Mouse (Mus musculus) forebrain, embryonic 10.5 days (tissue): ENCODE data around the gene Glb1l. TPM values are rescaled to one million over a fixed set of nuclear protein-coding genes. Genes with fewer than 3 reads are reported as not detected.
"Not testable (repeated sequence)": the region's sequence is repeated elsewhere in the genome, so short reads cannot be mapped to it uniquely, and the experiment has no call there.

Experiments
- DNase-seq: peaks from one replicate; pipeline ENCODE4 v3.0.0-alpha.2; 2017; ENCODE audit warnings: low spot score; ENCODE audit errors: extremely low spot score
- H3K27ac ChIP-seq: fragments of 300-500 bp; sonication (generic); 2 replicates; pipeline ENCODE4 v1.5.1; 2016; ENCODE audit warnings: mild to moderate bottlenecking
- H3K27me3 ChIP-seq: fragments of 300-500 bp; sonication (generic); 2 replicates; pipeline ENCODE4 v1.6.1; 2016; ENCODE audit warnings: mild to moderate bottlenecking; ENCODE audit not compliant: poor library complexity, severe bottlenecking
- H3K36me3 ChIP-seq: fragments of 300-500 bp; sonication (generic); replicated peaks from 2 replicates; pipeline ENCODE4 v1.6.1; 2016; ENCODE audit warnings: mild to moderate bottlenecking, moderate library complexity
- H3K4me1 ChIP-seq: fragments of 300-500 bp; sonication (generic); 2 replicates; pipeline ENCODE4 v1.6.1; 2016
- H3K4me3 ChIP-seq: fragments of 300-500 bp; sonication (generic); 2 replicates; pipeline ENCODE4 v1.5.1; 2016; ENCODE audit warnings: mild to moderate bottlenecking, moderate library complexity
- H3K9me3 ChIP-seq: fragments of 300-500 bp; sonication (generic); 2 replicates; pipeline ENCODE4 v1.6.1; 2016; ENCODE audit warnings: mild to moderate bottlenecking, moderate library complexity
- WGBS: fragments of 180-500 bp; shearing (Covaris S2); methylation state at CpG from one replicate; pipeline ENCODE4 v1.1.7; 2016; 5-methylcytosine and 5-hydroxymethylcytosine counted together
- polyA plus RNA-seq: library from polyadenylated mRNA; unstranded; fragments of >200 nt; fragmentation: Nextera tagmentation; extraction: Ambion mirVana; gene quantifications from 2 replicates; pipeline ENCODE4 v1.2.1, GENCODE M21; 2016

The Glb1l gene
- polyA plus RNA-seq, 1 experiment from 2014 or later = 15.3 TPM

DNA sequence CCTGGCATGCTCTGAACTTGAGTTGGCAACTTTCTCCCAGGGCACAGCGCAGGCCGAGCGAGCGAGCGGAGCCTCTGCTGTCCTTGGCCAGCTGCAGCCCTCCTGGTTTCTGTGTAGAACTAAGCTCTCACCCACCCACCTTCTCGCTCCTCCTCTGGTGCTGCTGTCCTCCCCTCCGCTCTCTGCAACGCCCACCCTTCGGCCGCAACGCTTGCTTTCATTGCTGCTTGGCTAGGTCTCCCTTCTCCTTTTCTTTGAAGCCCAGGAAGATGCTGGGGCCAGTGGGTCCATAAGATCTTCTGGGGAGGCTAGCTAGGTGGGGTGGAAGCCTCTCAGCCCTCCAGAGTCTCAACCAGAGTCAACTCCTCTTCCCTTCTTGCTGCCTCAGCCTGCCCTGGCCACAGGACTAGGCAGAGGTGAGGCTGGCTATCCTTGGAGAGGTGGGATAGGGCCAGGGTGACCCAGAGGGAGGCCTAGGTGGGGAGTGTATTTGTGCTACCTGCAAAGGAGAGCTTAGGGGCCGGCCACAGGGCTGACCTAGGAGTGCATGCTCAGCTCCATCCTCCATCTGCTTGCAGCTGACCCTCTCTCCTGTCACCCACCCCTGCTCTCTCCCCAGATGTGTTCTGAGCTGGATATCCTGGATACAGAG is 33.7 kb upstream of the Glb1l start:
- no peak overlapping the region for H3K4me3 ChIP-seq

DNA sequence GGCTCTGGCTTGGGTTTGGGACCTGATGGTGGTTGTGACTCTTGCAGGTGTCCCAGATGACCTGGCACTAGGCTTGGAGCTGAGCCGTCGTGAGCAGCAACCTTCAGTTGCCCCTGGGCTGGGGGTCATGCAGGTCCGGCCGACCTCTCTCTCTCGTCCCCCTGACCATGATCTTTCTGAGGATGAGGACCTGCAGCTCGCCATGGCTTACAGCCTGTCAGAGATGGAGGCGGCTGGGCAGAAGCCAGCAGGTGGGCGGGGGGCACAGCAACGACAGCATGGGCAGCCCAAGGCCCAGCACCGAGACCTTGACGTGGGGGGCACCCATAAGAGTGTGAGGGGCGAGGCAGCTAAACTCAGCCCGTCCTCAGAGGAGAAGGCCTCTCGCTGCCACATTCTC is 32.8 kb upstream of the Glb1l start:
- H3K9me3 ChIP-seq = no peaks in the 10 kb centered on the region
- no peak overlapping the region for H3K27ac ChIP-seq
- H3K4me1 ChIP-seq = peaks cover 16% of the 10 kb centered on the region
- H3K27me3 ChIP-seq = no peaks in the 10 kb centered on the region
- DNase-seq = no peak
- no peak overlapping the region for H3K4me3 ChIP-seq
- WGBS = 89% methylated on average over 14 of the region's 14 CpGs
- H3K36me3 ChIP-seq = peaks cover 33% of the 10 kb centered on the region

More for the DNA sequence above, 33.7 kb upstream of the Glb1l start:
- 85% methylated on average over 12 of the region's 12 CpGs for WGBS
- peaks cover 18% of the 10 kb centered on the region for H3K4me1 ChIP-seq
- peaks cover 29% of the 10 kb centered on the region for H3K36me3 ChIP-seq
- DNase-seq = no peak
- H3K27me3 ChIP-seq = no peaks in the 10 kb centered on the region
- no peaks in the 10 kb centered on the region for H3K9me3 ChIP-seq
- no peak overlapping the region for H3K27ac ChIP-seq

DNA sequence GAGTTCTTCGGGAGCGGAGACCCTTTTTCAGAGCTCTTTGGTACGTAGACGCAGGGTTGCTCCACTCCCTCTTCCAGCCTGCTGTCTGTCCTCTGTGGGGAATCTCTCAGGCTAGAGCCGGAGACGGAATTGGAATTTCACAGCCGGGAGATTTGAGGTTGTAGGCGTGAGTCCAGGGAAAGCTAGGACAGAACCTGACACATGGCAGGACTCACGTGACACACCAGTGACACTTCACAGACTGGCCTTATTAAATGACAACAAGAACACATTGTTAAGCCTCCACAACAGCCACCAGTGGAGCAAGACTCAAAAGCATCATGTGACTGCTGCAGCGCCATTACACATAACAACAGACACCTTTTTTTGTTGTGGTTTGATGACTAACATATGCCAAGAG is 29.0 kb upstream of the Glb1l start:
- Histone ChIP-seq H3K36me3 (peaks cover 33% of the 10 kb centered on the region), H3K4me3 (no peak overlapping the region), H3K4me1 (peaks cover 28% of the 10 kb centered on the region), H3K9me3 (no peaks in the 10 kb centered on the region), H3K27ac (no peak overlapping the region), H3K27me3 (peaks cover 6% of the 10 kb centered on the region)
- DNase-seq = no peak
- whole genome bisulfite sequencing = 86% methylated on average over 10 of the region's 10 CpGs

DNA sequence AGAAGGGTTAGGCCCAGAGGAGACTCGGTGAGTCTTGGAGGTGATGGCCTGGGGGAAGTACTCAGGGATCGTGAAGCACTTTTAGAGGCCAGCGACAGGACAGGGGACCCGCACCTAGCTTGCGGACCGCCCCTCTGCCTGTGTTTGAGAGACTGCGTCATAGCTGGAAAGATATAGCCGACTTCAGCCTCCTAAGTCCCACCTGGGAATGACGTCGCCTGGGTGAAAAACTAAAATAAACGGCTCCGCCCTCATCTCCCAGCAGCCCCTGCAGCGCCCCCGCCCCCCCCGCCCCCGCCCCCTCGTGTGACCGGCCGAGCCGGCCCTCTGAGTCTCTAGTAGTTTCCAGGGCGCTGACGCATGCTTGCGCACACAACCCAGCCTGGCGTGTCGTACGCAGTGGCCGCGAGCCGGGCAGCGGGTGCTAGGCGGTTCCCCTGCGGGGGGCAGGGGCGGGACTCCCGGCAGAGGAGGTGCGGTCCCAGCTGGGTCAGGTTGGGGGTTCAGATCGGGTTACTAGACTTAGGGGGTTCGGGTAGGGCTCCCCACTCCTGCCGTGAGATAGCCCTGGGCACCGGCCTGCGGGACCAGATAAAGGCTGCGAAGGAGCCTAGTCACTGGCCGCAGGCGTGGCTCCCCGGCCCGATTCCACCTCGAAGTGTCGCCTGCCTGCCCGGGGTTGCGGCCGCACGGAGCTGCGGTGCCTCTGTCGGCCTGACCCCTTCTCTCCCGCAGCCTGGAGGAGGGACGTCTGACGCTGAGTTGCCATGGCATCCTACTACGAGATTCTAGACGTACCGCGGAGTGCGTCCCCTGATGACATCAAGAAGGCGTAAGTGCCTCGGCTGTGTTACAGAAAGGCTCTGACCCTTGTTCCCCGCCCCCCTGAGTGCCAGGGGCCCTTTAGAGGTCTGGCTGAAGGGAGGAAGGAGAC is 25.8 kb upstream of the Glb1l start, which contains the start of gene Dnajb2:
Gene Dnajb2, plus strand, starts transcription at position 290 of the 934 bp plus-strand sequence.
- peaks cover 18% of the 10 kb centered on the region for H3K36me3 ChIP-seq
- H3K27me3 ChIP-seq = peaks cover 12% of the 10 kb centered on the region
- H3K27ac ChIP-seq = peak within 1 kb of the TSS; percentile 91
- H3K9me3 ChIP-seq = no peaks in the 10 kb centered on the region
- DNase-seq = peak; percentile 82
- peak within 1 kb of the TSS; percentile 79 for H3K4me3 ChIP-seq
- peaks cover 30% of the 10 kb centered on the region for H3K4me1 ChIP-seq
- under 1% methylated on average over 63 of the region's 64 CpGs for WGBS

DNA sequence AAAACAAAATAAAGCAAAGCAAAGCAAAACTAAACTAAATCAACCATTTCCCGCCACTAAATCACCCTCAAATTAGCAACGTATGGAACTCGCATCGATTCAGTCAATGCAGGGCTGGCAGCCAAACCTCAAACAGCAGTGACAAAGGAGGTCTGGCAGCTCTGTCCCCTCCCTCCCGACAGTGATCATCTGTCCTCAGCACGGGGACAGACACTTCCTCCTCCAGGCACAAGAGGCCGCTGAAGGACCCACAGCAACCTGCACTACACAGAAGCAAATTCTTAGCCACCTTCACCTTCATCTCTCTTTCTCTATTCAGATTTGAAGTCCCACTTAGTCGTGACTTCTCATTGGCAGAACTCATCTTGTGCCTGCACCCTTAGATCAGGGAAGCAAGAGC is 24.0 kb upstream of the Glb1l start:
- H3K36me3 ChIP-seq = peaks cover 7% of the 10 kb centered on the region
- no peak overlapping the region for H3K4me3 ChIP-seq
- no peak overlapping the region for H3K27ac ChIP-seq
- DNase-seq = peak; percentile 53
- H3K27me3 ChIP-seq = peaks cover 12% of the 10 kb centered on the region
- H3K9me3 ChIP-seq = no peaks in the 10 kb centered on the region
- peaks cover 30% of the 10 kb centered on the region for H3K4me1 ChIP-seq
- 5% methylated on average over 8 of the region's 8 CpGs for WGBS

DNA sequence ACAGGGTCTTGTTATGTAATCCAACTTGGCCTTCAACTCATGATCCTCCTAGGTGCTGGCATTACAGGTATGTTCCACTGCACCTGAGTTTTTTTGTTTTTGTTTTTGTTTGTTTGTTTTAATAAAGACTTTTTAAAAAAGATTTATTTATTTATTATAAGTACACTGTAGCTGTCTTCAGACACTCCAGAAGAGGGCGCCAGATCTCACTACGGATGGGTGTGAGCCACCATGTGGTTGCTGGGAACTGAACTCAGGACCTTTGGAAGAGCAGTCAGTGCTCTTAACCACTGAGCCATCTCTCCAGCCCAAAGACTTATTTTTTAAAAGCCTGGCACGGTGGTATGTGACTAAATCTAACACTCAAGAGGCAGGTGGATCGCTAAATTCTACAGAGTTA is 21.9 kb upstream of the Glb1l start:
- not testable (repeated sequence) for H3K9me3 ChIP-seq, H3K27ac ChIP-seq, DNase-seq, H3K36me3 ChIP-seq, H3K4me3 ChIP-seq
- H3K4me1 ChIP-seq = peaks cover 29% of the 10 kb centered on the region
- peaks cover 12% of the 10 kb centered on the region for H3K27me3 ChIP-seq
- 67% methylated on average over 4 of the region's 4 CpGs for WGBS

DNA sequence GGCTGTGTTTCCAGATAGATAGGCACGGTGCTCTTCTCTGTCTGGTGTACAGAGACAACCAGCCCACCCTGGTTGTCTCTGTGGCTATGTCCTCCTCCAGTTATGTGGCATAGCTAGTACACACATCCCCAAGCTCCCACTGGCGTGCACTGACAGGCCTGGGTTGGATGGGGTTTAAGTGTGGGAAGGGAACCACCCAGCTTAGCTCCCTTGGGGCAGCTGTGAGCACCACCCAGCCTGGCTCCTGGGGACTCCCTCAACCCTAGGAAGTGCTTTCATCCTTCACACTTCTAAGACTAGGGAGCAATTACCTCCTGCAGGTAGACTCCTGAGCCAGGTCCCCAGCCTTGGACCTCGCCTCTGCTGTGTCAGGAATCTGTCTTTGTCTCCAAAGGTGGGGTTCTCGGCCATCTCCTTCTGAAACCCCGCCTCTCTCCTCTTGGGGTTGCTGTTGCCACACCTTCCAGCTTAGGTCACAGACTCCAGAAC is 21.1 kb upstream of the Glb1l start, which contains the start of gene A630095N17Rik:
Gene A630095N17Rik, minus strand, starts transcription at position 439 of the 489 bp plus-strand sequence.
- 74% methylated on average over 5 of the region's 5 CpGs for WGBS

DNA sequence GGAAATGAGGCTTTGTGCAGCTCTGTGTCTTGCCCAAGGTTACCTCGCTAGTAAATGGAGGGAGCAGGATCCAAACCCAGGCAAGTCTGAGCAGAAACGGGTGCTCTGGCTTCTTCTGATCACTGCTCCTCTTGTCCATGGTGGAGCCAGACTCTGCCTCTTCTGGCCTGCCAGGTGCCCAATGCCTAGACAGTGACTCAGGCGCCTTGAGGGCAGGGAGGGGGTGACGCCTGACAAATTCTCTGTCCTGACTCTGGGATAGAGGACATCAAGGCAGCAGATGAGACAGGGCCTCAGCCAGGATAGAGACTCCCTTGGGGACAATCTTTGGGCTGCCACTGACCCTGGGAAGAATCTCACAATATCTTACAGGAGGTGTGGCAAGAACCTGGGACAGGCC is 20.6 kb upstream of the Glb1l start:
- Histone ChIP-seq H3K27me3 (peaks cover 12% of the 10 kb centered on the region), H3K9me3 (no peaks in the 10 kb centered on the region), H3K4me3 (no peak overlapping the region), H3K4me1 (peaks cover 16% of the 10 kb centered on the region), H3K36me3 (no peaks in the 10 kb centered on the region), H3K27ac (no peak overlapping the region)
- WGBS = 80% methylated on average over 4 of the region's 4 CpGs
- no peak for DNase-seq

More for the DNA sequence above, 21.1 kb upstream of the Glb1l start, which contains the start of gene A630095N17Rik:
- no peak within 1 kb of the TSS for H3K4me3 ChIP-seq
- no peak for DNase-seq
- H3K27me3 ChIP-seq = peaks cover 12% of the 10 kb centered on the region
- H3K36me3 ChIP-seq = no peaks in the 10 kb centered on the region
- no peaks in the 10 kb centered on the region for H3K9me3 ChIP-seq
- H3K27ac ChIP-seq = no peak within 1 kb of the TSS
- peaks cover 21% of the 10 kb centered on the region for H3K4me1 ChIP-seq

DNA sequence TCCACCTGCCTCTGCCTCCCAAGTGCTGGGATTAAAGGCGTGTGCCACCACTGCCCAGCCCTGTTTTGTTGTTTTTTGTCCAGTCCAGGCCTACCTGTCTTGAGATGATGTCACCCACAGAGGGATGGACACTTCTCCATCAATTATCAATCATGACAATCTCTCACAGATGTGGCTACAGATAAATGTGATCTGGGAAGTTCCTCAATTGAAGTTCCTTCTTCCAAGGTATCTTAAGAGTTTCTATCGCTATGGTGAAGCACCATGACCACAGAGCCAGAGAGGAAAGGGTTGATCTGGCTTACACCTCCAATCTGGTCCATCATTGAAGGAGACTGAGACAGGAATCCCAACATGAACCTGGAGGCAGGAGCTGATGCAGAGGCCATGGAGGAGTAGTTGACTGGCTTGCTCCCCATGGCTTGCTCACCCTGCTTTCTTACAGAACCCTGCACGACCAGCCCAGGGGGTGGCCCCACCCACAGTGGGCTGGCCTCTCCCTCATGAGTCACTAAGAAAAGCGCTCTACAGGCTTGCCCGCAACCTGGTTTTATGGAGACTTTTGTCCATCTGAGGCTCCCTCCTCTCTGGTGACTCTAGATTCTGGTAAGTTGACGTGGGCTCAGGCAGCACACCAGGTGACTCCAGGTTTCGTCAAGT is 19.9 kb upstream of the Glb1l start:
- Histone ChIP-seq H3K4me3 (no peak overlapping the region), H3K27me3 (peaks cover 12% of the 10 kb centered on the region), H3K4me1 (peaks cover 9% of the 10 kb centered on the region), H3K9me3 (no peaks in the 10 kb centered on the region), H3K36me3 (no peaks in the 10 kb centered on the region), H3K27ac (no peak overlapping the region)
- WGBS = 76% methylated on average over 7 of the region's 7 CpGs
- DNase-seq = no peak

DNA sequence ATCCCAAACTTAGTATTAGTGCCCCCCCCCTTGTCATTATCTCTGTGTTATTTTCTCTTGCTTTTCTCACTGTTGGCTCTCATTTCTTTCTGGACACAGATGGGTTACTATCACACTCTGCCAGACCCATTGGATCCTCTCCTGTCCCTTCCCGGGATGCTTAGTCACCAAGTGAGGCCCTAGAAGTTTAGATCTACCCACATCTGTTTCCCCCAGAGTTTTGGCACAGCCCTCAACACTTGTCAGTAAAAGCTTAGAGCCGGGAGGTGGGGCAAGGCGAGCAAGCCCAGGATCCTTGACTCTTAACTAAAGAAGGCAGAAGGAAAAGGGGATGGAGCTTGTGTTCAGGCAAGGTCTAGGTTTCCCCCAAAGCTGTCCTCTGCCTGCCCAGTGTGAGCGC is 18.5 kb upstream of the Glb1l start:
- no peak overlapping the region for H3K4me3 ChIP-seq
- no peak for DNase-seq
- H3K4me1 ChIP-seq = no peaks in the 10 kb centered on the region; the same call in 1 of the 2 replicates
- WGBS = 80% methylated on average over 4 of the region's 4 CpGs
- no peaks in the 10 kb centered on the region for H3K9me3 ChIP-seq
- H3K36me3 ChIP-seq = no peaks in the 10 kb centered on the region
- H3K27me3 ChIP-seq = peaks cover 4% of the 10 kb centered on the region
- no peak overlapping the region for H3K27ac ChIP-seq

DNA sequence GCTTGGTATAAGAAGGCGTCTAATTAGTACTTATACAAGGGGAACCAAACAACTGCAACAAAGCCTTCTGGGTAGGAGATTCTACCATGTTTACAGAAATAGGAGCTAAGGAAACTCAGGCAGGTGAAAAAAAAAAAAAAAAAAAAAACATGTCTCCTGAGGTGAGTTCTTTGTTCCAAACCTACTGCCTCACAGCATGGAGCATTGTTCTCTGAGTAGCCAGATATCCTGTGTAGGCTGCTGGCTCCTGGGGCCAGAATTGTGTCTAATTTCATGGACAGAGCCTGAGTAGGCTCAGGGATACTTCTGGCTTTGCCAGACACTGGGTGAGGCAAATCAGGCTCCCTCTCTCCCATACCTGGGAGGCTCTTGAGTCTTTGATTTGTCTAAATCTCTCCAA is 17.0 kb upstream of the Glb1l start:
- no peaks in the 10 kb centered on the region for H3K9me3 ChIP-seq
- no peak overlapping the region for H3K4me3 ChIP-seq
- no peak for DNase-seq
- 68% methylated on average over 1 of the region's 1 CpGs for WGBS
- H3K27ac ChIP-seq = no peak overlapping the region
- no peaks in the 10 kb centered on the region for H3K4me1 ChIP-seq
- H3K27me3 ChIP-seq = peaks cover 10% of the 10 kb centered on the region
- H3K36me3 ChIP-seq = no peaks in the 10 kb centered on the region

DNA sequence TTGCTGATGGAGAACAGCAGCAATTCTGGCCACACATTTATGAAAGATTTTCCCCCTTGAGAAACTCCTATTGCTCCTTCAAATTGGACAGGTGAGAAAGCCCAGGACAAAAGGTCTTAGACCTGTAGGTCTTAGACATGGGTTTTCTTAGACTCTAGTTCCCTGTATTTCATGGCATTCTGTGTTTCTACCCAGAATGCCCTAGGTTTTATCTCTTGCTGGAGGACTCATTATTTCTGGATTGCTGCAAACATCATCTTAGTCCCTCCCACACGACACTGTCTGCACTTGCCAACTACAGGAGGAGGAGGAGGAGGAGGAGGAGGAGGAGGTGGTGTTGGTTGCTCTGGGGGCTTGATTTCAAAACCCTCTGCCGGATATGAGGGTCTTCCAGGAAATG is 15.5 kb upstream of the Glb1l start:
- WGBS = 82% methylated on average over 2 of the region's 2 CpGs

More for the DNA sequence above, 15.5 kb upstream of the Glb1l start:
- Histone ChIP-seq H3K4me3 (no peak overlapping the region), H3K27ac (no peak overlapping the region), H3K9me3 (no peaks in the 10 kb centered on the region), H3K4me1 (no peaks in the 10 kb centered on the region), H3K36me3 (no peaks in the 10 kb centered on the region), H3K27me3 (peaks cover 26% of the 10 kb centered on the region)
- no peak for DNase-seq
